Mouse (Mus musculus) adrenal gland, postnatal 25 days (tissue): ENCODE data around the gene Trir. TPM values are rescaled to one million over a fixed set of nuclear protein-coding genes. Genes with fewer than 3 reads are reported as not detected.

Experiments
- DNase-seq: peaks from one replicate; pipeline ENCODE4 v3.0.0; 2021; ENCODE audit warnings: mixed read lengths
- long read RNA-seq: library from polyadenylated mRNA; stranded (forward); transcript quantifications from one replicate; pipeline ENCODE4 v2.0.0, GENCODE M21; 2021
- total RNA-seq: library from RNA; stranded (reverse); gene quantifications from 2 replicates; pipeline ENCODE4 v1.2.3, GENCODE M21; 2021

Trir gene
- 152 and 164 TPM in 2 replicates for total RNA-seq
- long read RNA-seq, transcript Trir-201 (3 exons, 902 nt) = major isoform, 95 of 117 reads
- long read RNA-seq, partial matches to known transcripts = 13 of 117 reads
- long read RNA-seq, other reads (novel, unspliced or antisense) = 9 of 117 reads

- peak; percentile 95 for DNase-seq
Observed at GRCm38 (mm10) chr8:85026670-85027515, at the start of gene Trir. Gene Trir (plus strand): TSS chr8:85026823.

DNA sequence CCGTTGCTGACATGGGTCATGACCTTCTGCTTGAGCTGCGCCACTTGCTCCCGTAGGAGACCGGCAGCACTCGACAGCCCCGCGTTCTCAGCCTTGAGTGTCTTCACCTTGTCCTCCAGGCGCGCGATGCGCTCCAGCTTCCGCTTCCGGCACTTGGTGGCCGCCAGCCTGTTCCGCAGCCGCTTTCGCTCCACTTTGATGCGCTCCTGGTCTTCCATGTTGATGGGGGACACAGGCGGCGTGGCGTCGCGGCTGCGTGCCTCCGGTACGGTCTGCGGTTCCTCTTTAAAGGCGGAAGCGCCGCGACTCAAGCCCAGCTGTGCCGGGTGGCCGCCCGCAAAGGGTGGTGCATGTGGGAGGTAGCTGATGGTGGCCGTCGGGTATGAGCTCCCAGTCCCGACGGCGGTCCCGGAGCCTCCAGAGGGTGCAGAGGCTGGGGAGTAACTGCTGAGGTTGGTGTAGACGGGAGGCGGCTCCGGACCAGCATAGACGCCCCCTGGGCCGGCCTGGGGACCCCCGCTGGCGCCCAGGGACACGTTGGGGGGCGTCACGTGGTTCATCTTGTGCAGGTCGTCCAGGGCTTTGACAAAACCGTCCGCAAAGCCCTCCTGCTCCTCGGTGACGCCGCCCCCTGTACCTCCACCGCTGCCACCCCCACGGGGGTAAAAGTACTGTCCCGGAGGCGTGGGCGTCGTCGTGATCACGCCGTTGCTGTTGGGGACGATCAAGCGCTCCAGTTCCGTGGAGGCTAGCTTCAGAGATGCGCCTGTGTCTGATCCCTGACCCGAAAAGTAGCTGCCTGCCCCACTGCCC, 49.0 kb upstream of the Trir start:
- peak; percentile 71 for DNase-seq

- peak; percentile 97 for DNase-seq
Observed at GRCm38 (mm10) chr8:84978248-84978940, 48.2 kb upstream of the Trir start, which contains the start of gene Junb. Gene Junb (minus strand): TSS chr8:84978718.

DNA sequence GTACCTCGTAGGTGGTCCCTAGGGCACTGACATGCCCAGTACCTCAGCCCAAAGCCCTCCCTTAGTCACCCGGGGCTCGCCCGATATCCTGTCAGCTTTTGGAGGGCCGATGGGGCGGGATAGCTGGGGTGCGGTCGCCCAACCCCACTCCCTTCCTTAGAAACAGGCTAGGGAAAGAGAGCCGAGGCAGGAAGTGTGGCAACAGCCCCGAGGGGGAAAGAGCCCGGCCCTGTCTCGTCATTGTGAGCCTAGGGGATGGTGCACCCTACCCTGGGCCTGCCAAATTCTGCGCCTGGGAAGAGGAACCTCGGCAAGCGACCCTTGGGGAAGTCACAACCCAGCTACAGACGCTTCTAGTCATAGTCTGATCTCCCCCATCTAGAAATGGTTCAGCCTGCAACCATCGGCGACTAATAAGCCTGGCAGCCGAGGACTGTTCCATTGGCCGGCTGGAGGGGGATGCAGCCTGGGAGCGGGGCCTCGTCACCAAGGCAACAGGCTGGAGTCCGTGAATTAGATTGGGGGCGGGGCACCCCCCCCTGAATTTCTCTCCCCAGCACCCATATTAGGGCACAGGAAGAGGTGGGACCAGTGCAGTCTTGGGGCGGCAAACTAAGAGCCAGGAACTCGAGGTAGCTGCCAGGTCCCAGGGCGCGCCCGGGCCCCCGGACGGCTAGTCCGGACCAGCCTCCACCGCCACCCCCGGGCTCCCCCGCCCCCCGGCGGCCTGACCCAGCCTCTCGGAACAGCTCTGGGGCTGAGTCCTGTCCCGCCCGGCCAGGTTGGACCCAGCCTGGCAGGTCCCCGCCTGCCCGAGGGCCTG, 46.8 kb upstream of the Trir start:
- peak; percentile 92 for DNase-seq

DNA sequence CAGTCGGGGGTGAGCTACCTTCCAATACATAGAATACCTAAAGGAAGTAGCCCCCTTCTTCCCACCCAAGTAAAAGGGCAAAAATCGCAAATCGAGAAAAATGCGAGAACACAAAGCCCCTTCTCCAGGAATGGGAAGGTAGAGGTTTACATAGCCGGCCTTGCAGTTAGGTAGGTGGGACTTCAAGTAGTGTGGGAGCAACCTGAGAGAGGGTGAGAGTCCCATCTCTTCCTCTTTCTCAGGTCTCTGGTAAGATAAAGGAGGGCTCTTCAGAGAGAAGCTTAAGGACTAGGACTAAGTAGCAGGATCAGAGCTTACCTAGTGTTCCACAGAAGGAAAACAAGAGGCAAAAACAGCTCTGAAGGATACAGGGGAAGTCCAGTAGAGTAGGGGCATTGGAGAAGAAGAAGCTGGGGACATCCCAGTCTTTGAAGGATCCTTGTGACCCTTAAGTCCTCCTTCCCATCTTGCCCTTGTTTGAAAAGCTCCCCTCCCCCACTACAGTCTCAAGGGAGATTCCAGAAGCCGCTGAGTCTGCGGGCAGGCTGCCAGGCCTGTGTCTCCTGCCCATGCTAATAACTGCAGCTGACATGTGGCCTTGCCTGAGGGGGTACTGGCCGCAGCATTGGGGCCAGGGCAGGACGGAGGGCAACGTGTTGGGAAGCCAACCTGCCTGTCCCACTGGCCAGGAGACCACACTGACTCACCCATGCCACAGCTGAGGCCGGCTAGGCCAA, 45.8 kb upstream of the Trir start:
- peak; percentile 88 for DNase-seq

DNA sequence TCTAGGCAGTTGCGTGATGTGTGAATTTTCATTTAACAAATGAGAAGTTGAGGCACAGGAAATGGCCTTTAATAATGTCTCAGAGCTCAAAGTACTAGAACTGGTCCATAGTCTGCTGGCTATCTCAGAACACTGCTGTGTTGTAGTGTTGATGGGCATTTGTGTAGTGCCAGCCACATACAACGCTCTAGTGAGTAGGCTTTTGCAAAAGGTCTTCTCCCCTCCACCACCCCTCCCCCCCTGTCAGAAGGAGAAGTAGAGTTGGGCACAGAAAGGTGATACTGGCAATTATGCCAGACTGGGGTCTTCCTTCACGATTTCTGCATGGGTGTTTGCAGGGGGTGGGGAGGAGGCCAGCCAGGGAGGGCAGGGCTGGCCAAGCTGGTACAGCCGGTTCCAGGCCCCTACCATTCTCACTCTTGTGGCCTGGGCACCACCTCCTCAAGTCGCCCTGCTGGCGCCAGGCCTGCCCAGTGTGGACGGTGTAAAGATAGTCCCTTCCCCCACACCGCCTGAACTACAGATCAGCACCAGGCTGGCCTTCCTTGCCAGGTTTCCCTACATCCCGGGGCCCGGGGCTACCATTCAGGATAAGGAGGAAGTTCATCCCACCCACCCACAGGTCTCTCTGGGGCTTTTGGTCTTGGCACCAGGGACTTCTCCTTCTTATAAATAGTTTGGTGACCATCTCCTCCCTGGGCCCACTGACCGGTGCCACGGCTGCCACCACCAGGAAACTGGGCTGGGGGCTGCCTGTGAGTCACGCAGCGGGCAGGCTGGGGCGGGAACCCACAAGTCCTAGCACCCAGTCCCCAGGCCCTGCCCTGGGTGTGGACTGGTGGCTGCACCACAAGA, 44.8 kb upstream of the Trir start:
- no peak for DNase-seq

GRCm38 (mm10) chr8:84982499-84983011, 44.1 kb upstream of the Trir start:
- DNase-seq = no peak

- DNase-seq = peak; percentile 33
Observed at GRCm38 (mm10) chr8:84984294-84985048, 42.2 kb upstream of the Trir start.

GRCm38 (mm10) chr8:84985049-84985683, 41.5 kb upstream of the Trir start:
- no peak for DNase-seq

GRCm38 (mm10) chr8:84985684-84986378, 40.8 kb upstream of the Trir start:
- DNase-seq = peak; percentile 88

- DNase-seq = no peak
Observed at GRCm38 (mm10) chr8:84986379-84986945, 40.2 kb upstream of the Trir start.

- no peak for DNase-seq
Observed at GRCm38 (mm10) chr8:84987388-84987787, 39.2 kb upstream of the Trir start.

- no peak for DNase-seq
Observed at GRCm38 (mm10) chr8:84987903-84988302, 38.7 kb upstream of the Trir start.

DNA sequence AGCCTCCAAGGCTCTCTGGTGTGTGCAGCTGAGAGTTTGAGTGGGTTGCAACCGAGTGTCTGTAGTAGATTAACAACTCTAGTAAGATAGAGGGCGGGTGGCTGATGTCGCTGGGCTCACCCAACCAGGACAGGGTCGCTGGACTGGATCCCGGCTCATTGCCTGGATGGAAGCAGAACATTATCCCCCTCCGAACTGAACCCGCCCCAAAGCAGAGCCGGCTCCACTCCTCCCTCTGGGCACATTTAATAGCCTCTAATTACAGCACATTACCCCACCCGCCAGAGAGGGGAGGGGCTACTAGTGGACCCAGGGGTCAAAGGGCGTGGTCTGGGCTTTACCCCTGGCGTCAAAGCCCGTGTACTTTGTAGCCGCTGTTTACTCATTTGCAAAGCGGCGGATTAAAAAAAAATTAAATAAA, 37.3 kb upstream of the Trir start:
- DNase-seq = peak; percentile 40

DNA sequence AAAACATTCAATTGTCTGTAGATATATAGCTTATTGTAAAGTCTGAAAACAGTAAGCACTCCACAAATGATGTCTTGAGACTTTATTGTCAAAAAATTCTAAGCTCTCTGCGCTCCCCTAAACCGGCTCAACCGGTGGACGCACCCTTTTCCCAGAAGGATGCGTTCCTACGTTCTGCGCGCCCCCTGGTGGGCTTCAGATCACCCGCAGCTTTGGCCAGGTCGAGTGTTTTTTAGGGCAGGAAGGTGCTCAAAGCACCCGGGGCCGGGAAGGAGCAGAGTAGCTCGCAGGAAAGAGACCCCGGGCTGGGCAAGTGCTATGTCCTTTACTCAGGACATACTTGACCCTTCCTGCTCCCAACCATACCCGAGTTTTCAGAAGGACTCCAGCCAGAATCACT, 36.8 kb upstream of the Trir start:
- peak; percentile 92 for DNase-seq

DNA sequence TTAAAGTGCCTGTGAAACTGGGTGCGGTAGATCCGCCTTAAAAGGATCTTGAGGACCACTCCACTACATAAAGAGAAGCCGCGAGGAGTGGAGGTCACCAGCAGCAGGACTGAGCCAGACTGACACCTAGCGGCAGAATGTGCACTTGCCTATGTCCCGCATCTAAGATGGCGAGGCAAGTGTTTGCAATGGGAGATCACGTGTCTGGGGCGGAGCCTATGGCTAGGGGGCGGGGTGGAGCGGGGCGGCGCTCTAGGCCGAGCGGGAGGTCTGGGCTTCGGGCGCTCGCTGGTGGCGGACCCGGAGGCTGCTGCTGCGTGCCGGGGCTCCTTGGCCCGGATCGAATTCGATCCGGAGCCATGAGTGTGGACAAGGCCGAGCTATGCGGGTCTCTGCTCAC, 36.3 kb upstream of the Trir start, which contains the start of gene Hook2:
TSS of gene Hook2 (plus strand) at position 255 of the 400 bp plus-strand sequence.
- peak; percentile 93 for DNase-seq

GRCm38 (mm10) chr8:84990836-84991235, 35.8 kb upstream of the Trir start:
- no peak for DNase-seq
